Mouse (Mus musculus) heart, embryonic 15.5 days (tissue): Measurements from ENCODE around the gene Isg20l2. TPM values are rescaled to one million over a fixed set of nuclear protein-coding genes. Genes with fewer than 3 reads are reported as not detected.
A peak's percentile ranks its signal among the peaks of the same experiment; 100 is the strongest.

Source experiments
- ATAC-seq: fragments of 200-750 bp; cut with Nextera tagmentation; replicated peaks from 2 replicates; pipeline ENCODE4 v1.8.0; 2017; ENCODE audit warnings: low read depth, moderate TSS enrichment; ENCODE audit not compliant: insufficient number of reproducible peaks, insufficient read depth, low FRiP score
- H3K27ac ChIP-seq: fragments of 300-500 bp; sonication (generic); 2 replicates; pipeline ENCODE4 v1.5.1; 2015; ENCODE audit warnings: mild to moderate bottlenecking, inconsistent platforms
- H3K27me3 ChIP-seq: fragments of 300-500 bp; sonication (generic); 2 replicates; pipeline ENCODE4 v1.6.1; 2015; ENCODE audit warnings: inconsistent platforms
- H3K36me3 ChIP-seq: fragments of 300-500 bp; sonication (generic); 2 replicates; pipeline ENCODE4 v1.6.1; 2015; ENCODE audit warnings: mild to moderate bottlenecking, inconsistent platforms
- H3K4me1 ChIP-seq: fragments of 300-500 bp; sonication (generic); replicated peaks from 2 replicates; pipeline ENCODE4 v1.6.1; 2015; ENCODE audit warnings: inconsistent platforms
- H3K4me2 ChIP-seq: fragments of 300-500 bp; sonication (generic); 2 replicates; pipeline ENCODE4 v1.6.1; 2015; ENCODE audit warnings: inconsistent platforms, mild to moderate bottlenecking, moderate library complexity
- H3K4me3 ChIP-seq: fragments of 300-500 bp; sonication (generic); 2 replicates; pipeline ENCODE4 v1.5.1; 2015; ENCODE audit warnings: mild to moderate bottlenecking, inconsistent platforms
- H3K9ac ChIP-seq: fragments of 300-500 bp; sonication (generic); 2 replicates; pipeline ENCODE4 v1.6.1; 2015; ENCODE audit warnings: mild to moderate bottlenecking, inconsistent platforms
- H3K9me3 ChIP-seq: fragments of 300-500 bp; sonication (generic); replicated peaks from 2 replicates; pipeline ENCODE4 v1.6.1; 2016; ENCODE audit warnings: inconsistent platforms
- WGBS: fragments of 180-500 bp; shearing (Covaris S2); methylation state at CpG from one replicate; pipeline ENCODE4 v1.1.7; 2015; ENCODE audit warnings: mixed read lengths; 5-methylcytosine and 5-hydroxymethylcytosine counted together
- polyA plus RNA-seq: library from polyadenylated mRNA; unstranded; fragments of >200 nt; fragmentation: Nextera tagmentation; extraction: Ambion mirVana; gene quantifications from 2 replicates; pipeline ENCODE4 v1.2.1, GENCODE M21; 2015

Isg20l2 gene
- polyA plus RNA-seq, 1 experiment from 2014 or later, result 23.9 TPM

DNA sequence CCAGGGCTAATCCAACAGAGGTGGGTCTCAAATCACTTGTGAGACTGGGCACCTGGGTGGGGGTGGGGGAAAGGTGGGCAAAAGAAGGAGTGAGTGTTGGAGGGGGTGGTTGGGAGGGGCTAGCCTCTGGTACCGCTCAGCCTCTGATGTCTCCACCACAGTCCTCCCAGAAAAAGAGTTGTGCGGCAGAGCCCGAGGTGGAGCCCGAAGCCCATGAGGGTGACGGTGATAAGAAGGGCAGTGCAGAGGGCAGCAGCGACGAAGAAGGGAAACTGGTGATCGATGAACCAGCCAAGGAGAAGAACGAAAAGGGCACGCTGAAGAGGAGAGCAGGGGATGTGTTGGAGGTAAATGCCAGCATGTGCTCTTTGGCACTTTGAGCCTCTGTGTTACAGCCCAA, 16.2 kb upstream of the Isg20l2 start:
- Histone ChIP-seq H3K4me3 (no peak overlapping the region), H3K27me3 (no peaks in the 10 kb centered on the region), H3K4me2 (no peak overlapping the region), H3K4me1 (peaks cover 24% of the 10 kb centered on the region), H3K9ac (no peak overlapping the region), H3K36me3 (peaks cover 38% of the 10 kb centered on the region), H3K9me3 (no peaks in the 10 kb centered on the region), H3K27ac (no peak overlapping the region)
- WGBS, result 89% methylated on average over 10 of the region's 10 CpGs
- ATAC-seq, result no peak

- Histone ChIP-seq H3K36me3 (peaks cover 40% of the 10 kb centered on the region), H3K27ac (no peak overlapping the region), H3K4me3 (no peak overlapping the region), H3K4me1 (peaks cover 8% of the 10 kb centered on the region), H3K9me3 (no peaks in the 10 kb centered on the region), H3K4me2 (no peak overlapping the region), H3K9ac (no peak overlapping the region), H3K27me3 (no peaks in the 10 kb centered on the region)
- 93% methylated on average over 1 of the region's 1 CpGs for WGBS
- no peak for ATAC-seq
These were observed 13.1 kb upstream of the Isg20l2 start for GRCm38 (mm10) chr3:87916990-87917389.

- Histone ChIP-seq H3K27ac (no peak overlapping the region), H3K9me3 (no peaks in the 10 kb centered on the region), H3K4me2 (no peak overlapping the region), H3K9ac (no peak overlapping the region), H3K27me3 (no peaks in the 10 kb centered on the region), H3K36me3 (peaks cover 53% of the 10 kb centered on the region), H3K4me3 (no peak overlapping the region), H3K4me1 (peaks cover 8% of the 10 kb centered on the region)
- 85% methylated on average over 1 of the region's 1 CpGs for WGBS
- no peak for ATAC-seq
These were observed 11.6 kb upstream of the Isg20l2 start for GRCm38 (mm10) chr3:87918551-87918950.

DNA sequence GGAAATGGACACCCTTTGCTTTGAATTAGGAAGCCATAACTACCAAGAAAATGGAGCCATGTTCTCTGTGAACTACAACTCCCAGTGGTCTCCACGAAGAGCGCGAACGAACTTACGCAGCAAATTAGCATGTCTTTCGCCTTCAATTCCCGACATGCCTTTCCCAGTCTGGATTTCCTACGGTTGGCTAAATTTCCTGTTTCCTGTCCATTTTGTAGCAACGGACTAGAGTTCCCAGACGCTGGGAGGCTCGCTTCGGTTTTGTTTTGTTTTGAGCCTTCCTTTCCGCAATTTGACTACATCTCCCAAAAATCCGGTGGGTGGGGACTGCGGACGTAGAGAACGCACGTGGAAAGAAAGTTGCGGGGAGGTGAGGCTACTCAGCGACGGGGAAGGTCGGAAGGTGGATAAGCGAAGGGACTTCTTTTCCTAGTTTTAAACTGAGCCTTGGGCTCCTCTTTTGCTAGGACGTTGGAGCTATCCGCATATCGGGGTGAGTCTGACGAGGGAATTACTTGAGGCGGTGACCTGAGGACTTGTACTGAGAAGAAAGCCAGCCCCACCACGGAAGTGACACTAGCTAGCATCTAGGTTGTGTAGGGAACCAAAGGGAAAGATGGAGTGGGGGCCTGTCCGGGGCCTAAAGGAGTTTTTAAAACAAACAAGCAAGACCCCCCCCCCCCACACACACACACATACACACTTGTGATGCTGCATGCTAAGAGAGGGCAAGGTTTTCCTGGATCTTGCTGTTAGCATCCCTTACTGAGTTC, 10.6 kb upstream of the Isg20l2 start, which contains the start of gene Mrpl24:
Gene Mrpl24, plus strand, starts transcription at position 171 of the 773 bp plus-strand sequence.
- Histone ChIP-seq H3K27ac (peak within 1 kb of the TSS; percentile 85), H3K36me3 (peaks cover 55% of the 10 kb centered on the region), H3K9me3 (no peaks in the 10 kb centered on the region), H3K4me1 (peaks cover 8% of the 10 kb centered on the region), H3K4me3 (peak within 1 kb of the TSS; percentile 67), H3K4me2 (peak within 1 kb of the TSS; percentile 87), H3K9ac (peak within 1 kb of the TSS; percentile 74), H3K27me3 (no peaks in the 10 kb centered on the region)
- ATAC-seq, result peak; percentile 80
- under 1% methylated on average over 30 of the region's 30 CpGs for WGBS

DNA sequence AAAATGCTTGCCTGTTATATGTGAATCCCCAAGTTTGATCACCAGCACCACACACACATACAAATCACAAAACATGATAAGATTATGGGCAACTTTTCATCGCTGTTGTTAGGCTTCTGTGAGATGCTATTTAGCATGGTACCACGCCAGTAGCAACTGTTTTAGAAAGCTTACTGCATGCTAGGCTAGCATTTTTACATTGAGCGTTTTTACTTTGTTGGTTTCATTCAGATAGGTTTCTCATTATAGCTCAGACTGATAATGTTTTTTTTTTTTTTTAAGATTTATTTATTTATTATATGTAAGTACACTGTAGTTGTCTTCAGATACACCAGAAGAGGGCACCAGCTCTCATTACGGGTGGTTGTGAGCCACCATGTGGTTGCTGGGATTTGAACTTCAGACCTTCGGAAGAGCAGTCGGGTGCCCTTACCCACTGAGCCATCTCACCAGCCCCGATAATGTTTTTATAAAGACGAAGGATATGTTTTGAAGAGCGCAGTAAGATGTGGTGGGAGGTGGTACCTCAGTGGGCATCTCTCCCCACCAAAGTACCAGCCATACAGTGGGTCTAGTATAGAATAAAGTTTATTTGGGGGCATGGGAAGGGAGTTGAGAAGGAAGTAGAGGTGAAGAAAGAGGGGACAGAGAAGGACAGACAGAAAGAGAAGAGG, 9.7 kb upstream of the Isg20l2 start:
- Histone ChIP-seq H3K36me3 (peaks cover 55% of the 10 kb centered on the region), H3K9ac (peak overlapping the region; percentile 74), H3K4me3 (peak overlapping the region; percentile 67), H3K27ac (no peak overlapping the region), H3K9me3 (no peaks in the 10 kb centered on the region), H3K27me3 (no peaks in the 10 kb centered on the region), H3K4me2 (peak overlapping the region; percentile 87), H3K4me1 (peaks cover 8% of the 10 kb centered on the region)
- WGBS, result 58% methylated on average over 9 of the region's 9 CpGs
- ATAC-seq, result no peak

- 83% methylated on average over 7 of the region's 7 CpGs for WGBS
- H3K36me3 ChIP-seq, result peaks cover 58% of the 10 kb centered on the region
- no peak overlapping the region for H3K4me2 ChIP-seq
- no peak overlapping the region for H3K4me3 ChIP-seq
- H3K27ac ChIP-seq, result no peak overlapping the region
- H3K9ac ChIP-seq, result no peak overlapping the region
- H3K4me1 ChIP-seq, result peaks cover 11% of the 10 kb centered on the region
- ATAC-seq, result no peak
- no peaks in the 10 kb centered on the region for H3K27me3 ChIP-seq
- H3K9me3 ChIP-seq, result no peaks in the 10 kb centered on the region
These were observed 5.1 kb upstream of the Isg20l2 start for GRCm38 (mm10) chr3:87924996-87925395.

DNA sequence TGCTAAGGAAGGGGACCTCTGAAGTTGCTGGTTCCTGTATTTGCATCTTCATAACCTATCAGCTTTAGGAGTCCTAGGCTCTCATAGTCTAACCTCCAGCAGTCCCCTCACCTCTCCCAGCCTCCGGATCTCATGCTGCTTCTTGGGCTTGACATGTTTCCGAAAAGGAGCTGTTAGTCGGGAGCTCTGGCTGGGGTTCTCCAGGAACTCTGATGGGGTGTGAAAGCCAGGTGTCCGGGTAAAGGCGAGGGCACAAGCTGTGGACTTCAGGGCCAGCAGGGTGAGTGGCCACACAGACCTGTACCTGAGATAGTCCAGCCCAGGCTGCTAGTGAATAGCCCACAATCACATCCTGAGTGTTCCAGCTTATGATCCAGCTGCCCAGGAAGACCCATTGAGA, 2.7 kb upstream of the Isg20l2 start:
- H3K36me3 ChIP-seq, result peaks cover 64% of the 10 kb centered on the region
- peaks cover 25% of the 10 kb centered on the region for H3K4me1 ChIP-seq
- no peaks in the 10 kb centered on the region for H3K27me3 ChIP-seq
- no peak overlapping the region for H3K4me3 ChIP-seq
- no peak overlapping the region for H3K4me2 ChIP-seq
- H3K27ac ChIP-seq, result no peak overlapping the region
- no peak overlapping the region for H3K9ac ChIP-seq
- WGBS, result 90% methylated on average over 5 of the region's 5 CpGs
- ATAC-seq, result no peak
- no peaks in the 10 kb centered on the region for H3K9me3 ChIP-seq

GRCm38 (mm10) chr3:87929341-87930077, 605 bp upstream of the Isg20l2 start:
- peaks cover 54% of the 10 kb centered on the region for H3K36me3 ChIP-seq

GRCm38 (mm10) chr3:87934026-87934425, 3.9 kb downstream of the Isg20l2 start:
- H3K4me2 ChIP-seq, result no peak overlapping the region
- no peaks in the 10 kb centered on the region for H3K9me3 ChIP-seq
- no peak overlapping the region for H3K9ac ChIP-seq
- H3K4me3 ChIP-seq, result no peak overlapping the region
- H3K27me3 ChIP-seq, result no peaks in the 10 kb centered on the region
- no peak for ATAC-seq
- no peak overlapping the region for H3K27ac ChIP-seq
- 83% methylated on average over 5 of the region's 5 CpGs for WGBS
- peaks cover 28% of the 10 kb centered on the region for H3K4me1 ChIP-seq
- H3K36me3 ChIP-seq, result peaks cover 54% of the 10 kb centered on the region

More at GRCm38 (mm10) chr3:87929341-87930077, 605 bp upstream of the Isg20l2 start:
- Histone ChIP-seq H3K27me3 (no peaks in the 10 kb centered on the region), H3K4me2 (peak overlapping the region; percentile 79), H3K9ac (peak overlapping the region; percentile 99), H3K9me3 (no peaks in the 10 kb centered on the region), H3K4me1 (peaks cover 28% of the 10 kb centered on the region), H3K4me3 (peak overlapping the region; percentile 99), H3K27ac (peak overlapping the region; percentile 91)
- 5% methylated on average over 26 of the region's 26 CpGs for WGBS
- ATAC-seq, result peak; percentile 30; the same call in 1 of the 2 replicates

DNA sequence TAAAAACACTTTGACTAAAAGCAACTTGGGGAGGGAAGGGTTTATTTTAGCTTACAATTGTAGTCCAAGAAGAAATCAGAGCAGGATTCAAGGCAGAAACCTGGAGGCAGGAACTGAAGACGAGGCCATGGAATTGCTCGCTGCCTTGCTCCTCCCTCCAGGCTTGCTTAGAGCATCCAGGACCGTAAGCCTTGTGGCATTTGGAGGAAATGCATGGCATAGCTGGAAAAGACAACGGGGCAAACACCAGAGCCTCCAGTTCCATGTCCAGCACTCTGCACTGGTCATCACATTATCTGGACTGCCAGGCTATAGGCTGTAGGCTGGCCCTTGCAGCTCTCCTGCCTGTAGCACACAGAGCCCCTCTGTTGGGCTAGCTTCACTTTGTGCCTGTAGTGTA, 4.4 kb downstream of the Isg20l2 start:
- Histone ChIP-seq H3K9me3 (no peaks in the 10 kb centered on the region), H3K36me3 (peaks cover 59% of the 10 kb centered on the region), H3K27ac (no peak overlapping the region), H3K27me3 (no peaks in the 10 kb centered on the region), H3K4me3 (no peak overlapping the region), H3K4me1 (peaks cover 23% of the 10 kb centered on the region), H3K9ac (no peak overlapping the region), H3K4me2 (no peak overlapping the region)
- 64% methylated on average over 4 of the region's 4 CpGs for WGBS
- no peak for ATAC-seq

GRCm38 (mm10) chr3:87935201-87935600, 5.1 kb downstream of the Isg20l2 start:
- WGBS, result 80% methylated on average over 4 of the region's 4 CpGs
- no peak for ATAC-seq

More at GRCm38 (mm10) chr3:87935201-87935600, 5.1 kb downstream of the Isg20l2 start:
- Histone ChIP-seq H3K4me3 (no peak overlapping the region), H3K4me2 (no peak overlapping the region), H3K36me3 (peaks cover 66% of the 10 kb centered on the region), H3K27me3 (no peaks in the 10 kb centered on the region), H3K27ac (no peak overlapping the region), H3K9ac (no peak overlapping the region), H3K4me1 (peaks cover 23% of the 10 kb centered on the region), H3K9me3 (no peaks in the 10 kb centered on the region)
